Comparison of ENCODE assay signal across 18 mouse cellular contexts in the genomic region with DNA sequence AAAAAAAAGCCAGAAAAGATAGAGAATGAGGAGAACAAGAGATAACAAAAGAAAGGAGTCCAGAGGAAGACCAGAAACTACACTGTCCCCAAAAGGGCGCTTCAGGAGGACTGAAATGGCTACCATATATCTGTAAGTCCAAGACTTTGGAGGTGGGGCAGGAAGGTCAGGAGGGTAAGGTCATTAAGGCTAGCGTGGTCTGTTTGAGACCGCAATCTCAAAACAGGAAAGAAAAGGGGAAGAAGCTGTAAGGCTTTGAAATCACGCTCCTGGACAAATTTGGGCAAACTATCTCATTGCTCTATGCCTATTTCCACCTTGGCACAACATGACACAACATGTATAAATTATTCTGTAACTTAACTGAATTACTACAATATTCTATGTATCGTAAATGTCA. TPM values are rescaled to one million over a fixed set of nuclear protein-coding genes. Genes with fewer than 3 reads are reported as not detected.
"Had no signal": no experiment of that assay in that cellular context is flagged by ENCODE, and none has a peak within 500 bp of the region (broad histone marks: within the 10 kb centered on the region; RNA-seq: fewer than 3 reads in every experiment).

No protein-coding gene starts in this region.

- H3K27ac ChIP-seq: kidney, postnatal 0 days; limb, embryonic 12.5 days; limb, embryonic 15.5 days had no signal

- H3K9me3 ChIP-seq: limb, embryonic 12.5 days; limb, embryonic 15.5 days; liver, embryonic 15.5 days had no signal

- DNase-seq: kidney, adult 2 months; kidney, postnatal 25 days; layer of hippocampus, adult 9-11 months; left cerebral cortex, postnatal 4 days; lung, adult 18-20 months; lung, postnatal 14 days; lung, postnatal 4 days; midbrain, embryonic 14.5 days; thymus, postnatal 25 days had no signal

- H3K27me3 ChIP-seq: limb, embryonic 12.5 days; limb, embryonic 15.5 days; liver, embryonic 15.5 days had no signal

- ATAC-seq: intestine, embryonic 16.5 days had no signal

RNA-seq across cellular contexts. Expression of a gene that starts 7.1 kb away (rescaled TPM):
- total RNA-seq: megakaryocyte-erythroid progenitor cell, adult 5-6 weeks had no signal

RNA-seq across cellular contexts. Expression of a gene that starts 41.7 kb away (rescaled TPM):
- total RNA-seq: layer of hippocampus, postnatal 25 days; left cerebral cortex, postnatal 4 days; midbrain, postnatal 0 days had no signal
- polyA plus RNA-seq: midbrain, embryonic 11.5 days had no signal
